Mouse (Mus musculus) liver, adult 2 months (tissue): ENCODE results near the gene Gm9922.

ENCODE experiments used
- CTCF ChIP-seq: fragments of 200-500 bp; IDR thresholded peaks from 2 replicates; pipeline ENCODE4 v1.5.1; 2011; ENCODE audit warnings: low read depth, low read length, control low read depth
- POLR2A ChIP-seq: fragments of 200-500 bp; IDR thresholded peaks from 2 replicates; pipeline ENCODE4 v1.6.1; 2011; ENCODE audit warnings: low read length, control low read depth; ENCODE audit not compliant: insufficient read depth; ENCODE audit errors: extremely low read depth

DNA sequence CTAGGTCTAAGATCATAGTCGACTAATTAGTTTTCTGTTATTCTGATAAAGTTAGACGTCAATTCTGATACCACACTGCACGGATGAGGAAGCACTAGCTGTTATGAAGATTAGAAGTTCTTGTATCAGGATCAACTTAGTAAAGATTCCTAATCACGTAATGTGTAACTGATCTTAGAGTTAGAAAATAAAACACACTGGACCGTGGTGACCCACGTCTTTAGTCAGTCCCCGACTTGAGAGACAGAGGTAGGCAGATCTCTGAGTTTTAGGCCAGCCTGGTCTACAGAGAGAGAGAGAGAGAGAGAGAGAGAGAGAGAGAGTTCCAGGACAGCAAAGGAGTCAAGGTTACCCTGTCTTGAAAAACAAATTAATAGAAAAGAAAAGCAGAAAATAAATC is 18.8 kb upstream of the Gm9922 start:
- TF ChIP-seq CTCF: no peak
- TF ChIP-seq POLR2A: no peak
